Mouse (Mus musculus): ENCODE results near the gene Sec22b. TPM values are rescaled to one million over a fixed set of nuclear protein-coding genes. Genes with fewer than 3 reads are reported as not detected.

Sec22b gene
- total RNA-seq, 2 experiments from 2014 or later = 67.9 to 81.1 TPM

- DNase-seq (ENCODE audit: extremely low spot score in 1 of 2, low spot score in 1 of 2) = no peak
These were observed 596 bp downstream of the Sec22b start for GRCm38 (mm10) chr3:97901586-97901985.

- DNase-seq (ENCODE audit: extremely low spot score in 1 of 2, low spot score in 1 of 2) = no peak
These were observed 8.7 kb downstream of the Sec22b start for GRCm38 (mm10) chr3:97909737-97910136.

- no peak for DNase-seq (ENCODE audit: extremely low spot score in 1 of 2, low spot score in 1 of 2)
These were observed 10.1 kb downstream of the Sec22b start for GRCm38 (mm10) chr3:97911093-97911492.

- DNase-seq (ENCODE audit: extremely low spot score in 1 of 2, low spot score in 1 of 2) = no peak
These were observed 14.1 kb downstream of the Sec22b start for GRCm38 (mm10) chr3:97915081-97915480.

- DNase-seq (ENCODE audit: extremely low spot score in 1 of 2, low spot score in 1 of 2) = no peak
These were observed 18.0 kb downstream of the Sec22b start for GRCm38 (mm10) chr3:97918885-97919550.

GRCm38 (mm10) chr3:97925246-97925645 lies 24.3 kb downstream of the Sec22b start:
- DNase-seq (ENCODE audit: extremely low spot score in 1 of 2, low spot score in 1 of 2) = no peak

GRCm38 (mm10) chr3:97927322-97927721 lies 26.3 kb downstream of the Sec22b start:
- DNase-seq (ENCODE audit: extremely low spot score in 1 of 2, low spot score in 1 of 2) = no peak

- peak; percentile 56 to 92 for DNase-seq (ENCODE audit: extremely low spot score in 1 of 2, low spot score in 1 of 2)
These were observed 28.2 kb downstream of the Sec22b start for GRCm38 (mm10) chr3:97928968-97929858.

GRCm38 (mm10) chr3:97930141-97930786 lies 29.3 kb downstream of the Sec22b start:
- no peak for DNase-seq (ENCODE audit: extremely low spot score in 1 of 2, low spot score in 1 of 2)

- no peak for DNase-seq (ENCODE audit: extremely low spot score in 1 of 2, low spot score in 1 of 2)
These were observed 29.8 kb downstream of the Sec22b start for GRCm38 (mm10) chr3:97930787-97931158.

GRCm38 (mm10) chr3:97931310-97931885 lies 30.4 kb downstream of the Sec22b start:
- no peak for DNase-seq (ENCODE audit: extremely low spot score in 1 of 2, low spot score in 1 of 2)

GRCm38 (mm10) chr3:97932131-97932530 lies 31.1 kb downstream of the Sec22b start:
- no peak for DNase-seq (ENCODE audit: extremely low spot score in 1 of 2, low spot score in 1 of 2)

GRCm38 (mm10) chr3:97932771-97933170 lies 31.8 kb downstream of the Sec22b start:
- no peak for DNase-seq (ENCODE audit: extremely low spot score in 1 of 2, low spot score in 1 of 2)

- DNase-seq (ENCODE audit: extremely low spot score in 1 of 2, low spot score in 1 of 2) = no peak
These were observed 32.3 kb downstream of the Sec22b start for GRCm38 (mm10) chr3:97933251-97933650.

- DNase-seq (ENCODE audit: extremely low spot score in 1 of 2, low spot score in 1 of 2) = no peak
These were observed 32.8 kb downstream of the Sec22b start for GRCm38 (mm10) chr3:97933811-97934210.

- no peak for DNase-seq (ENCODE audit: extremely low spot score in 1 of 2, low spot score in 1 of 2)
These were observed 33.6 kb downstream of the Sec22b start for GRCm38 (mm10) chr3:97934331-97935300.

- no peak for DNase-seq (ENCODE audit: extremely low spot score in 1 of 2, low spot score in 1 of 2)
These were observed 36.3 kb downstream of the Sec22b start for GRCm38 (mm10) chr3:97937068-97937944.

- no peak for DNase-seq (ENCODE audit: extremely low spot score in 1 of 2, low spot score in 1 of 2)
These were observed 36.9 kb downstream of the Sec22b start for GRCm38 (mm10) chr3:97937945-97938266.
